Mouse (Mus musculus): ENCODE measurements at regions not wholly inside any gene's neighbourhood (a gene's known extent, or its start where the extent isn't known, plus 50 kb on each side); places are given as distances from the start of the nearest gene placed in this dataset.

GRCm38 (mm10) chr15:64558220-64558619 lies 259.3 kb upstream of the Gm21798 start:
- TF ChIP-seq ETS1 (IDR thresholded peaks at IDR 0.05; ENCODE audit: low read depth, low read length) (no peak), CTCF (IDR thresholded peaks at IDR 0.05 in 2 of 3, conservative IDR thresholded peaks at IDR 0.05 in 1 of 3; ENCODE audit: control insufficient read depth in 1 of 3, insufficient read depth in 1 of 3, low read depth in 2 of 3, low read length in 3 of 3, poor library complexity in 1 of 3, severe bottlenecking in 1 of 3) (no peak), TCF12 (IDR thresholded peaks at IDR 0.05; ENCODE audit: low read depth, low read length) (no peak)

All from MEL (cell line).